Mouse (Mus musculus) MN1 (cell line): ENCODE data around the gene Smoc1.

Source experiments
- DNase-seq: peaks from one replicate; pipeline ENCODE4 v3.0.0-alpha.2; 2016; ENCODE audit warnings: low spot score

Smoc1 gene

GRCm38 (mm10) chr12:81226590-81226989 is 200.0 kb downstream of the Smoc1 start:
- no peak for DNase-seq

GRCm38 (mm10) chr12:81227767-81228460 is 201.3 kb downstream of the Smoc1 start:
- peak; percentile 11 for DNase-seq

GRCm38 (mm10) chr12:81233746-81234380 is 207.3 kb downstream of the Smoc1 start:
- DNase-seq = no peak

- DNase-seq = peak; percentile 12
These were observed 209.1 kb downstream of the Smoc1 start for GRCm38 (mm10) chr12:81235456-81236330.
